Mouse (Mus musculus): ENCODE measurements around the gene H2-Oa. TPM values are rescaled to one million over a fixed set of nuclear protein-coding genes. Genes with fewer than 3 reads are reported as not detected.

H2-Oa gene
- total RNA-seq, 2 experiments from 2014 or later, result 0.34 TPM; not detected in 1

DNA sequence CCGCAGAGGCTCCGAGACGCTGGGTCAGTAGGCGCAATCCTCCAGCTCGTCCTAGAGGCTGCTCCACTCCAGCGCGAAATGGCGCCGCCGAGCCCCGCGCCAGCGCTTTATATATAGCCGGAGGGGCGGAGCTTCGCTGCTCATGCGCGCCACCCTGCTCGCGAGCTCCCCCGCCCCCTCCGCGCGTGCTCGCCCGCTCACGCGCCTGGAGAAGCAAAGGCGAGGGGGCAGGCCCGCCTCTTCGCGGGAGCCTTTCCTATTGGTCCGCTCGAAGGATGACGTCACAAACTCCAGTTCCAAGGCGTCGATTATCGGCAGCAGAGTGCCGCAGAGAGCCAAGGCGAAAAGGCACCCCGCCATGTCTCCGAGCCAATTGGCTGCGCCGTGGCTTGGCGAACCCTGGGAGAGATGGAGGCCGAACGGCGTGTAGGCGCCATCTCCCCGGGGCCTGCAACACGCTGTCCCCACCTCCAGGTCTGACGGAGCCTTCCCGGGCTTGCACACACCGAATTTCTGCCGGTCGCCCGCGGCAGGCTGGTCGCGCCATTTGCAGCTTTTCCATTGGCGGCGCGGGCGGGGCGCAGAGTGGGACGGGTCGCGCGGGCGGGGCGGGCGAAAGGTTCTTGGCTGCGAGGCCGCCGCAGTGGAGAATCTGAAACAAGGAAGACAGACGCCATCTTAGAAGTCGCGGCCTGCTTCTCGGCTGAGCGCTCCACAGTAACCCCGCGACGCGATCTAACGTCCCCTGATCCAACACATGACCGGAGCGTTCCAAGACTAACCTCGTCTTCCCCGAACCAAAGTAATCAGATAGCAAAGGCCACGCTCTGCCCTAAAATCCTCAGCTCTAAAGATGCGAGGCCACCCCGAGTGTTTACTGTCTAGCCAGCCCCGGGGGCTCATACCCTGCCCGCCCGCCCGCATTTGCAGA is 27.4 kb downstream of the H2-Oa start, which contains the start of gene H2-DMa:
TSS of gene H2-DMa (plus strand) at position 293 of the 931 bp plus-strand sequence.
- intact Hi-C loops (cut with DNase I), result loop anchor here (5.0 kb wide), 3 partner anchors 87 to 778 kb away; partner anchors contain the start of genes C2, Ehmt2, Ppt2 and Prrt1
- peak; percentile 99 to 100 for DNase-seq (ENCODE audit: low spot score in 2 of 2)

DNA sequence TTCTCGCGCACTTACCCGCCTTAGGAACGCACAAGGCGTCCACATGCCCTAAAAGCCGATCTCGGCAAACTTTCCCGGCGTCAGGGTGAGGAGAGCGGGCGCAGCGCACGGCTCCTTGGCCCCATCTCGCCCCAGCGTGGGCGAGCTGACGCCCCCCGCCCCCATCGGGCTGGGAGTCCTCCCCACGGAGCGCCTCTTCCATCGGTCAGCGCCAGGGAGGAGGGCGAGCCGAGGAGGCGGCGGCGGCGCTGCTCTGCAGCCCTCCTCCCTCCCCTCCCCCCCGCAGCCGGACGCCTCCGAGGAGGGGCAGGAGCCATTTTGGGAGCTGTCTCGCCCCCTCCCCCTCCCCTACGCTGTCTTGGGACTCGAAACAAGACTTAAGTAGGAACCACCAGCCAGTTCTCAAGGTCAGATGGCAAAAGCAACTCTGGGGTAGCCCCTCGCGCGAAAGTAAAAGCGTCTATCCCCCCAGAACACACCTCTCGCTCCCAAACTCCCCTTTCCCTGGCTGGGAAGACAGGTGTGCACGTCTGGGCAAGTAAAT is 28.1 kb downstream of the H2-Oa start:
- intact Hi-C loops (cut with DNase I), result loop anchor here (5.0 kb wide), 1 partner anchor 507 kb away; the partner anchor contains the start of genes Ppt2 and Prrt1
- peak; percentile 87 to 93 for DNase-seq (ENCODE audit: low spot score in 2 of 2)

DNA sequence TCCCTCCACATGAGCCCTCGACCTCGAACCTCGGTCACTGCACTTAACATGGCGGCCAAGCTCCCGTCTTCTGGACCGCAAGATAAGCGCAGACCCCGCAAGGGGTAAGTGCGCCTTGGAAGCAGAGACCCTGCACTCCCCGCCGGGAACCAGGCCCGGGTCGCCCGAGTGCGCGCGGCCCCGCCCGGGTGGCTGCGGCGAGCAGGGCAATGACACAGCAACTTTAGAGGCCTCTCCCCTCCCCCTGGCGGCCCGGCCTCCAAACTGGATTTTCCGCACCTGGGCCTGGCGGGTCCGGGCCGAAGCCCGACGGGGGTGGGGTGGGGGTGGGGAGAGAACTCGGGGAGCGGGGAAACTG is 28.7 kb downstream of the H2-Oa start:
- DNase-seq (ENCODE audit: low spot score in 2 of 2), result peak in 1 of 2 experiments; percentile 77
- intact Hi-C loops (cut with DNase I), result loop anchor here (5.0 kb wide), 1 partner anchor 507 kb away; the partner anchor contains the start of genes Ppt2 and Prrt1

DNA sequence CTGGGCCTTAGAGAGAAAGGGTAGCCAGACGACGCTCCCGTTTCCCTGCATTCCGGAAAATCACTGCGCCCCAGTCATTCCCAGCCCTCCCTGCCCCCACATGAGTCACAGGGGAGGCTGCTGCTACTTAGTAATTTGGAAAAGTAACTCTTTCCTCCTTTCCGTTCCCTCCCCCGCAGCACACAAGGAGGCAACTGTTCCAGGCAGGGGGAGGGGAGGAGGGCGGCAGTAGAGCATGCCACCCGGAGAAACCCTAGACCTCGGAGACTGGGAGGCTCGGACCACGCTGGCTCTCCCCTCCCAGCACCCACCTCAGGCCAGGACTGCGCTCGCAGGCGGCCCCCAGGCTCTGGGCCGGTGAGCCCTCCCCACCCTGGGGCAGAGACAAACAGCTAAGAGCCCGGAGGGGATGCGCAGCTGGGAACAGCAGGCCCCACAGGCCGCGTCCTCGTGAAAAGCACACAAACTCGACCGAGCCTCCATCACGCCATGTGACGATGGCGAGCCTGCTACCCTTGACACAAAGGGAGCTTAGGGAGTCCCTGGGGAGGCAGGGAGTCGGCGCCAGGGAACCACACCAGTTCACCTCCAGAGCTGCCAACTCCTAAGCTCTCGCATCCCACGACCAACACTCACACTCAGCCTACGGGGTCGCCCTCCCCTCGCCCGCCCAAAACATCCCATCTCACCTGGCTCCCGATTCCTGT is 29.2 kb downstream of the H2-Oa start:
- intact Hi-C loops (cut with DNase I), result loop anchor here (5.0 kb wide), 1 partner anchor 506 kb away; the partner anchor contains the start of genes Ppt2 and Prrt1

DNA sequence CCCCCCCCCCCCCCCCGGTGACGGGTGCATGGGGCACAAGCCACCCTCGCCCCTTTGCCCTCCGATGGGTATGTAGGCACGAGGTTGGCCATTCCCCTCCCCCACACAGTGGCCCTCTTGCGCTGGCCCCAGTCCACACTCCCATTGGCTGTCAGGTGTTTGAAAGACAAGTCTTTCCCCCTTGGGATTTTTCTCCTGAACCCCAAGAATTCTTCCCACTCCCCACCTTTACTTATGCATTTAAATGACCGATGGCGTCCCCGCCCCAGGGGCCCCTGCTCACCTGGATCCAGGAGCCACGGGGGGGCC is 29.7 kb downstream of the H2-Oa start:
- intact Hi-C loops (cut with DNase I), result loop anchor here (1.0 to 5.0 kb wide), 2 partner anchors 465 to 505 kb away; partner anchors contain the start of genes Ppt2 and Prrt1
- DNase-seq (ENCODE audit: low spot score in 2 of 2), result no peak

More for the DNA sequence above, 29.2 kb downstream of the H2-Oa start:
- DNase-seq (ENCODE audit: low spot score in 2 of 2), result peak; percentile 87 to 96

DNA sequence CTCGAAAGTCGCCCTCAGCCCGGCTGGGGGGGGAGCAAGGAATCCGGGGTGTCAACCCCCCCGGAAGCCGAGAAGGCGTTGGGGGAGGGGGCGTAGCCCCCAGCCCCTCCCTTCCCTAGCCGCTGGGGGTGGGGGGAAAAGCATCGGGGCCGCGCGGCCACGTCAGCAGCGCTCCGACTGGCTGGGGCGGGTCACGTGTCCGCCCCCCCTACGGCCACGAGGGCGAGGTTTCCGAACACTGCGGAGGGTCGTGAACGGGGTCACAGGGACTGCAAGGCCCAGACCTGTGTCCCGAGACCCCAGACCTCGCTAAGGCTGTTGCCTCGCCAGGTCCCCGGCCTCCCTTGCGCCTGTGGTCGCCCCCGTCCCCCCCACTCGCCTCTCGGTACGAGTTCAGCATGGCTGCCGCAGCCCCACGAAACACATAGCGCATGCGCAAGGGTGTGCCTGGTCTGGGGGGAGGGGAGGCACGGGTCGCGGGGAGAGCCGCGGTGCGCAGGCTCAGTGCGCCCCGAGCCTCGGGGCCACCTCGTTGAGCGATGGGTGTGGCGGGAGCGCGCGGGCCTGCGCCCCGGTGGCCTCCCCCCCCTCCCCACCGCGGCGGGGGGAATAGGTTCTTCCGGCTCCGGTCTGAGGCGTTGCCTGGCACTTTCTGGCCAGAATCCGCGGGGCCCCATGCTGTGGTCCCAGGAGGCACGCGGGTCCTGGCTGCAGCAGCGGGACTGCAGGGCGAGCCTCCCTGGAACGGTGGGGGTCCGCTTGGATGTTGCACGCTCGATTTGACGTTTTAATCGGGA is 30.2 kb downstream of the H2-Oa start, which contains the start of gene Brd2:
TSS of gene Brd2 (minus strand) at position 447 of the 797 bp plus-strand sequence.
- intact Hi-C loops (cut with DNase I), result loop anchor here (1.0 to 5.0 kb wide), 2 partner anchors 465 to 505 kb away; partner anchors contain the start of genes Ppt2 and Prrt1
- peak; percentile 97 to 98 for DNase-seq (ENCODE audit: low spot score in 2 of 2)

DNA sequence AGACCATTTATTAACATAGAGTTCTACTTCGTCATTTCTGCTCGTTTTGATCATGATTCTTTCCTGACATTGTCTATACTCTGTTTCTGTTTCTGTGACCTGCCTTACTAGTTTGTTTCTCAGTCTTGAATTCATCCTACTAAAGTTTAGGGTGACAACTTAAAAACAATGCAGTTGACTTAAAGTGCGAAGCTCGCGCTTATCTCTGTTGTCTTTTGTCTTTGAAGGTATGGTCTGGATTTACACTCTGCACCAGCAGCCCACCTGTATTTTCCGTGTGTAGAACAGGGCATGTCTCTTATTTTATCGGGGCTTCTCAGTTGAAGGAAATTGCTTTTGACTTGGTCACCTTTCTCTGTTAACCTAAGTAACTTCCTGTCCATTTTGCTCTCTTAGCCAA is 31.0 kb downstream of the H2-Oa start:
- intact Hi-C loops (cut with DNase I), result loop anchor here (5.0 kb wide), 1 partner anchor 504 kb away; the partner anchor contains the start of genes Ppt2 and Prrt1
- DNase-seq (ENCODE audit: low spot score in 2 of 2), result no peak

DNA sequence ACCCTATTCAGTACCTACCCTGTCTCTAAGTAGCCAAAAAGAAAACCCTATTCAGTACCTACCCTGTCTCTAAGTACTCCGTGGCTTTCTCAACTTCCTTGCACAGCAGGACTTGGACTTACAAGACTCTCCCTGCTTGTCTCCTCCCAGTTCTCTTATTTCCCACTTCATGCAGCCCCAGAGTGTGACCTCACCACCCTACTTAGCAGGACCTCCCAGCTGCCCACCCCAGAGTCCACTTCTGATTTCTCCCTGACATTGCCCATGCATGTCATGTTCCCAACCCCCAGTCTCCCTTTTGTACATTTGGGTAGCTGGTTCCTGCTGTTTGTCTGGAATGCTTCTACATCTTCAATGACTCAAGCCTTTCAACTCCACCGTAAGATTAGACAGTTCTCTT is 31.4 kb downstream of the H2-Oa start:
- DNase-seq (ENCODE audit: low spot score in 2 of 2), result no peak
- intact Hi-C loops (cut with DNase I), result loop anchor here (5.0 kb wide), 1 partner anchor 504 kb away; the partner anchor contains the start of genes Ppt2 and Prrt1

DNA sequence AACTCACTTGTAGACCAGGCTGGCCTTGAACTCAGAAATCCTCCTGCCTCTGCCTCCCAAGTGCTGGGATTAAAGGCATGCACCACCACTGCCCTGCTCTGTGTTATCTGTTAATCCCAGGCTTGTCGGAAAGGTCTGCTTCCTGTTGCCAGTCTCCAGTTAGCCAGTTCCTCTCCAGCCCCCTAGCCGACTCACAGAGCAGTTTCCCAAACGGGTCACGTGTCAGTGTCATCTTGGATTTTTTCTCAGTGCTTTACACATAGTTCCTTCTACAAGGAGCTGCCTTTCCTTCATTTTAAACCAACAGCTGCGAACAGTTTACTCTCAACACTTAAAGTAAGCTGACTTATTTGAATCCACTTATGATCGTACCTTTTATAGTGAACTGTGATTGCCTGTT is 32.5 kb downstream of the H2-Oa start:
- DNase-seq (ENCODE audit: low spot score in 2 of 2), result no peak
- intact Hi-C loops (cut with DNase I), result loop anchor here (5.0 kb wide), 1 partner anchor 503 kb away; the partner anchor contains the start of genes Ppt2 and Prrt1

DNA sequence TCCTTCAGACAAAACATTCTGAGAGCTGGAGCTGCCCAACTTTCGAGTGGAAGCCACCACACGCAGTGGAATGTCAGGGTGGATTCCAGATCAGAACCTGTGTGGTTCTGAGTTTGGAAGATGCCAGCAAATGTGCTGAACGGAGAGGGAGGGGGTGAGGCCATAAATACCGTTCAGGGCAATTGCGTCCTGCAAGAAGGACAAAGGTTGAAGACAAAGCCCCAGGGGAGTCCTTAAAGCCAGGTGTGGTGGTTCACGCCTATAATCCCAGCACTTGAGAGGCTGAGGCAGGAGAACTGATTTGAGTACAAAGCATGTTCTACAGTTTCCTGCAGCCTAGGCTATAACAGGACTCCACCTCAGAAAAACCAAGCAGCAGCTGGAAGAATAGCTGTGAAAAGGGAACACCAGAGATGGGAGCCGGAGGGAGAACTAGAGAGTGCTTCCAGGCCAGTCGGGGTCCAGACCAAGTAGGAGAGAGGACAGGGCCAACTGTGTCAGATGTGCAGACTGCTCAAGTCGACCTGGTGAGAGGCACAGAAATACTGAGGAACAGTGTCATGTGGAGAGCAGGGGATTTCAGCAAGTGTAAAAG is 34.8 kb downstream of the H2-Oa start:
- DNase-seq (ENCODE audit: low spot score in 2 of 2), result no peak
- intact Hi-C loops (cut with DNase I), result no loop called here

DNA sequence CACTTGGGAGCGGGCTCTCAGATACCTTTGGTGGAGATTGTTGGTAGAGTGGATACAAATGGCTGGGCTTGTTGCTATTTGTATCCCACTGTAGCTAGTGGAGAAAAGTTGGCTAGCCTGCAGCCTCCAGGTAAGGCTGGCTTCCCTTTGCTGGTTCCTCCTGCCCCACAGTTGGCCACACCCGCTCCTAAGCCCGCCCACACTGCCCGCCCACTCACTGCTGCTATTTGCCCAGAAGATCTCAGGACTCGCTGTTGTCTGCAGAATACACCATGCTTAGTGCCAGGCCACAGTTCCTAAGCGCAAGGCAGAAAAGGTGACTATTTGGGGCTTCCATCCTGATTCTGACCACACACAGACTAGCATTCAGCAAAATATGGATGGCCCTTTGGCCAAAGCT is 35.3 kb downstream of the H2-Oa start:
- DNase-seq (ENCODE audit: low spot score in 2 of 2), result peak; percentile 56 to 82
- intact Hi-C loops (cut with DNase I), result no loop called here

DNA sequence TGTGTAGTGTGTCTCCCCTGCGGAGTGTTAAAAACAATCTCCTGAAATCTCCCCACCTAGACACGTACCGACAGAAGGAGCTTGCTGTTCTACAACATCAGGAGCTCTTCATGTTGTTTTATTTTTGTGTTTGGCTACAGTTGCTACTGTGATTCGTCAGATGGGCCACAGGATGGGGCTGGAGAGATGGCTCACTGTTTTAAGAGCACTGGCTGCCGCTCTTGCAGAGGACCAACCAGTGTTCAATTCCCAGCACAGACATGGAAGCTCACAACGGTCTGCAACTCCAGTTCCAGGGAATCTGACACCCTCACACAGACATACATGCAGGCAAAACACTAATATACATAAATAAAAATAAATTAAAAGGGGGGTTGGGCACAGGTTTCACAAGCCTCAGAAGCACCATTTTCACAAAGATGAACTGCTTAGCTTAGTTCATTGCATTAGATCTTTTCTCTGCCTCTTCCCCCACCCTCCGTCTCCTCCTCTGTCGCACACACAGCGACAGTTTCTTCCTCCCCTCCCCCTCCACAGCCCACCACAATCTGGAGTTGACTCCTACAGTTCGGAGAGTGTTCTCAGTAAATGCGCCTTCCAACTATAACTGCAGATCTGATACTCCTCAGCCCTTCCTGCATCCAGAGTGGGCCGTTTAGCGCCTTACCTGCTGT is 36.3 kb downstream of the H2-Oa start:
- peak; percentile 58 to 85 for DNase-seq (ENCODE audit: low spot score in 2 of 2)
- intact Hi-C loops (cut with DNase I), result no loop called here

DNA sequence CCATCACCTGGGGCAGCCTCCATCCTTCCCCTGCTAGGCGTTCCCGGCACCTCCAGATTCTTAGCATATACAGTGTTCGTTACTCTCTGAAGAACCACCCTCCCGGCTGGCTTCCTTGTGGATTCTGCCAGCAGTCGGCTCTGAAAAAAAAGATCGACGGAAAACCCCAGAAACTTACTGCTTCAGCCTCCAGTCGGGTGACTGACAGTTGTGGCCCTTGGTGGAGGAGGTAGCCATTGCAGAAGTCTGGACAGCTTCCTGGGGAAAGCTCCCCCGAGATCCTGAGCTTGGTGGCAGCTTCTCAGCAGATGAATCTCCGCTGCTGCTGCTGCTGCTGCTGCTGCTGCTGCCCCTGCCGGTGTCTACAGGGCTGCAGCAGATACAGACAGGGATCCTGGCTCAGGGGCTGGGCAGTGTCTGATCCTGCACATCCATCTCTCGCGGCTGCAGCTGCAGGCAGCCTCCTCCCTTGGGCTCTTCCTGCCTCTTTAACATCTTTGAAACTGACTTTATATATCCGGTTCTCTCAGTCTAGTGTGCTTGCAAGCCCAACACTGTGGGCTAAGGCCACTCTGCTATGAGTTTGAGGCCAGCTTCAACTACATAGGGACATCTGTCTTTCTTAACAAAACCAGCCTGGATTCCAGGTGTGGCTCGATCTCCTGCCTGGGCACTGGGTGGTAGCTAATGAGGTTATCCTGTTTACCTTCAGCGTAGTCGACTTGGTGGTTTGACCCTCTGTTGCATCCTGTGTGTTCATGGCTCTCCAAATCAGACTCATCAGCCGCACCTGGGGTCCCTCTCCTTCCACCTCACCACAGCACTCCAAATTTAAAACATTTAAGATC is 37.0 kb downstream of the H2-Oa start:
- DNase-seq (ENCODE audit: low spot score in 2 of 2), result peak in 1 of 2 experiments; percentile 62
- intact Hi-C loops (cut with DNase I), result no loop called here

DNA sequence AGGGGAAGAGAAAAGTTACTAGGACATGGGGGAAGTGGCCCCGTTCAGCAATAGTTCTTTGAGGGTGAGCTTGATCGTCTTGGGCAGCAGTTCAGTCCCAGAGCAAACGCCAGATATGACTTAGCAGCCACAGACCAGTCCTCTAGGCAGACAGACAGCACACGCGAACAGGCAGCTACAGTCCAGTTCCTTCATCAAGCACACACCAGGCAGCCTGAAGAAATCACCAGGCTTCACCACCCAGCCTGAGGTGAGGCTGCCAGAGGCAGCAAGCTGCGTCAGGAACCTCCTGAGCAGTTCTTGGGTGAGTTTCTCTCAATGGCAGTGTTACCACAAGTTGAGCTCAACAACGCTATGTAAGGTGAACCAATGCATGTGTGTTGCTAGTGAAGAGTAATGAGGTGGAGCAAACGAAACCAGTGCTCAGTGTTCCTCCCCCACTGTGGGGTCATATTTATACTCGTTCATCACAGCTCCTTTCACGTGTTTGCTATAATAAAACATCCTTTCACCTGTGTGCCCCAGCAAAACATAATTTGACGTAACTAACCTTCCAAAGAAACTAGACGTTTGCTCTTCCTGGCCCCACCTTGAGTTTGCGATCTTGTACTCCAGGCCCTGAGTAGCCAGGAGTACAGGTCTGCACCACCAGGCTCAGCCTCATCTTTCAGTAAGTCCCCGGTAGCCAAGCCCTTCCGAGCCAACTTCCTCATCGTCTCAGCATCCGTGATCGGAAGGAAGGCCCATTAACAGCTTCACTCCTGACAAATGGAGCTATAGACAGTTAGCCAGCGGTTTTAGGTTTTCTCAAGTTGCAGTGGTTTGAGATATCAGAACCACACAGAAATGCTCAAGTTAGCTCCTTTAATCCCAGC is 38.2 kb downstream of the H2-Oa start:
- intact Hi-C loops (cut with DNase I), result no loop called here
- DNase-seq (ENCODE audit: low spot score in 2 of 2), result no peak

DNA sequence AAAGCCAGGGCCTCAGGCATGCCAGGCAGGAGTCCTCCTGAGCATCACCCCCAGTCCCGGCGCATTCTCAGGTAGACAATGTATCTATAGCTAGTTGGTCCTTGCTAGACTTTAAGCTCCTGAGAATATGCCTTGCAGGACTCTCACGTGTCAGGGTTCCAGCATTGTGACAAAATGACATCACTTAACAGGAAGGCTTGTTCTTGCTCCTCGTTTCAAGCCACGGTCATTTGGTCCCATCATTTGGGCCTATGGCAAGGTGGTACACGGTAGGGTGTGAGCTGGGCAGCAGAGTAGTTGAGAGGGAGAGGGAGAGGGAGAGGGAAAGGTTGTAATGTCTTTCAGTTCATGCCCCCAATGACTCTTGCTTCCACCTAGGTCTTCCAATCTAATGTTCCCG is 39.8 kb downstream of the H2-Oa start:
- no peak for DNase-seq (ENCODE audit: low spot score in 2 of 2)
- intact Hi-C loops (cut with DNase I), result no loop called here

DNA sequence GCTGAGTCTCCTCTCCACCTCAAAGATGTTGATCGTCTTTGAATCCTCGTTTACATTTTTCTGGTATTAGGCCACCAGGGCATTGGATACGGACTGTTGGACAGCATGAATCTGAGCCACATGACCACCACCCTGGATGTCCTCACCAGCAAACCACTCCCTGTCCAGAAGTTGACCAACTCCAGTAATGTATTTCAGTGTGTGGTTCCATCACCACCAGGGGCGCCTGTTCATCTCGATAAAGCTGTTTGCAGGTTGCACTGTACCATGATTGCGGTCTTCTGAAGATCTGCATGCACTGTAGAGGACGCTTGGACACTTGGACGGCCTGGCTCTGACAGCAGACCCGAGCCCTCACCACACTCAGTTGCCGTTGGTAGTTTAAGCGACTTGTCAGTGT is 41.1 kb downstream of the H2-Oa start:
- intact Hi-C loops (cut with DNase I), result no loop called here

More for the DNA sequence above, 41.1 kb downstream of the H2-Oa start:
- no peak for DNase-seq (ENCODE audit: low spot score in 2 of 2)
